Mouse (Mus musculus): ENCODE results near the gene Syngr3. TPM values are rescaled to one million over a fixed set of nuclear protein-coding genes. Genes with fewer than 3 reads are reported as not detected.
A peak's percentile ranks its signal among the peaks of the same experiment; 100 is the strongest.
"Not testable (repeated sequence)": the region's sequence is repeated elsewhere in the genome, so short reads cannot be mapped to it uniquely, and the experiment has no call there.

Syngr3 gene
- polyA plus RNA-seq, 1 experiment from 2014 or later: 6.0 TPM

DNA sequence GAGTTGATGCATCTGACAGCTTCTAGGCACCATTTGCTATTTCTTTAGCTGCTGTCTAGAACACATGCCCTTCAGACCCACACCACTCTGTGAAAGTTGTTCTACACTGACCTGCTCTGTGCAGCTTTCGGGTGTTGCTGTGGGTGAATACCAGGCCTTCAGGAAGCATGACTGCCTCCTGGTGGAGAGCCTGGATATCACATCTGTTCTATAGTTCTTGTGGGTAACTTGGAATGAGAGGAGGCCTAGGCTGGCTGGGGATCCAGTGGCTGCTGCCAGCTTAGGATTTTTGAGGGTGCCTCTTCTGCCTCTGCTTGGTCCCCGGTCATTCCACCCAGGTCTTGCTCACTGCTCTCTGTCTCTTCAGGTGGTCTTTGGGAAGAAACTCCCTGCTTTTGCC is 13.6 kb downstream of the Syngr3 start:
- Histone ChIP-seq H3K4me2 (replicated peaks; ENCODE audit: low read depth) (no peak overlapping the region), H3K4me3 (ENCODE audit: low read depth, low read length) (no peak overlapping the region), H3K9me3 (ENCODE audit: control insufficient read depth) (no peaks in the 10 kb centered on the region), H3K27me3 (replicated peaks; ENCODE audit: control insufficient read depth, insufficient read depth, low read length) (no peaks in the 10 kb centered on the region), H3K9ac (ENCODE audit: low read depth, low read length) (no peak overlapping the region), H3K36me3 (ENCODE audit: control insufficient read depth, insufficient read depth) (peaks cover 57% of the 10 kb centered on the region), H3K27ac (ENCODE audit: low read depth, low read length) (no peak overlapping the region), H3K4me1 (replicated peaks; ENCODE audit: control insufficient read depth, insufficient read depth, low read length) (peaks cover 8% of the 10 kb centered on the region; the same call in 1 of the 2 replicates)
- TF ChIP-seq CTCF (IDR thresholded peaks at IDR 0.05; ENCODE audit: low read depth): peak; percentile 90
- ATAC-seq: no peak; the same call in 1 of the 2 replicates
- WGBS: 58% methylated on average over 2 of the region's 2 CpGs

DNA sequence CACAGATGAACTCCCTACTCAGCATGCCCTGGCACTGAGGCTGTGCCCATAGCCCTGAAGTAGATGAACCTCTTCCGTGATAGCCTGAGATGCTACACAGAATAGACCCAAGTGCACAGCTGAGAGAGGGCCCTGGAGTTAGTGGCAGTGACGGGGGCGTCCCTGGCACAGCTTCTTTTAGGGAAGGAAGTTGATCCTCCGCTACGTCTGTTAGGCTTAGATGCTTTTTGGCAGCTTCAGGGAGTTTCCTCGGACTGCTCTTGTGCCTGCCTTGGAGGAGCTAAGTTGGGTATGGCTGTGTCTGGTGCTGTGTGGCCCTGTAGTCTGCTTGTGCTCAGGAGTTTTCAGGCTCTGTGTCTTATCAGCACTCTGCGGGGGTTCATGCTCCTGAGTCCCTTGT is 15.5 kb downstream of the Syngr3 start:
- no peak for TF ChIP-seq CTCF (IDR thresholded peaks at IDR 0.05; ENCODE audit: low read depth)
- H3K36me3 ChIP-seq (ENCODE audit: control insufficient read depth, insufficient read depth): peaks cover 38% of the 10 kb centered on the region
- no peak overlapping the region for H3K4me2 ChIP-seq (replicated peaks; ENCODE audit: low read depth)
- ATAC-seq: no peak
- H3K4me1 ChIP-seq (replicated peaks; ENCODE audit: control insufficient read depth, insufficient read depth, low read length): peaks cover 16% of the 10 kb centered on the region; the same call in 1 of the 2 replicates
- H3K4me3 ChIP-seq (ENCODE audit: low read depth, low read length): no peak overlapping the region
- H3K27me3 ChIP-seq (replicated peaks; ENCODE audit: control insufficient read depth, insufficient read depth, low read length): no peaks in the 10 kb centered on the region
- 85% methylated on average over 7 of the region's 7 CpGs for WGBS
- no peak overlapping the region for H3K9ac ChIP-seq (ENCODE audit: low read depth, low read length)
- H3K9me3 ChIP-seq (ENCODE audit: control insufficient read depth): no peaks in the 10 kb centered on the region
- H3K27ac ChIP-seq (ENCODE audit: low read depth, low read length): no peak overlapping the region

DNA sequence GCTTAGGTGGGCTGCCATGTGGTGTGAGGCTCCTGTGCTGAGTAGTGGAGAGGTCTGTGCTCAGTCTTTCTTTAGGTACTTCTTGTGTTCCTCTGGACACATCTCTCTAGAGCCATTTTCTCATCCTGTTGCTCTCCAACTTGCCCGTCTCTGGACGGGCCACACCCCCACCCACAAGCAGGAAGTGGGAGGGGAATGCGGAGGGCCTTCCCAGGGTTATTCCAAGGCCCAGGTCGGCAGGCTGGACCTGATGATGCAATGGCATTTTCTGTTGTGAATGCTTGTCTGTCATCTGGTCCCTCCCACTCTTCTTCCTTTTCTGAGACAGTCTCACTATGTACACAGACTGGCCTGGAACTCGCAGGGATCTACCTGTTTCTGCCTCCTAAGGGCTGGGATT is 17.6 kb downstream of the Syngr3 start:
- no peak overlapping the region for H3K9ac ChIP-seq (ENCODE audit: low read depth, low read length)
- H3K9me3 ChIP-seq (ENCODE audit: control insufficient read depth): no peaks in the 10 kb centered on the region
- WGBS: 11% methylated on average over 5 of the region's 5 CpGs
- no peaks in the 10 kb centered on the region for H3K27me3 ChIP-seq (replicated peaks; ENCODE audit: control insufficient read depth, insufficient read depth, low read length)
- H3K27ac ChIP-seq (ENCODE audit: low read depth, low read length): no peak overlapping the region; the same call in 1 of the 2 replicates
- ATAC-seq: peak; percentile 49
- TF ChIP-seq CTCF (IDR thresholded peaks at IDR 0.05; ENCODE audit: low read depth): no peak
- peak overlapping the region; percentile 3; the same call in 1 of the 2 replicates for H3K4me3 ChIP-seq (ENCODE audit: low read depth, low read length)
- peak overlapping the region; percentile 72 for H3K4me2 ChIP-seq (replicated peaks; ENCODE audit: low read depth)
- H3K36me3 ChIP-seq (ENCODE audit: control insufficient read depth, insufficient read depth): peaks cover 16% of the 10 kb centered on the region; the same call in 1 of the 2 replicates
- H3K4me1 ChIP-seq (replicated peaks; ENCODE audit: control insufficient read depth, insufficient read depth, low read length): peaks cover 16% of the 10 kb centered on the region

DNA sequence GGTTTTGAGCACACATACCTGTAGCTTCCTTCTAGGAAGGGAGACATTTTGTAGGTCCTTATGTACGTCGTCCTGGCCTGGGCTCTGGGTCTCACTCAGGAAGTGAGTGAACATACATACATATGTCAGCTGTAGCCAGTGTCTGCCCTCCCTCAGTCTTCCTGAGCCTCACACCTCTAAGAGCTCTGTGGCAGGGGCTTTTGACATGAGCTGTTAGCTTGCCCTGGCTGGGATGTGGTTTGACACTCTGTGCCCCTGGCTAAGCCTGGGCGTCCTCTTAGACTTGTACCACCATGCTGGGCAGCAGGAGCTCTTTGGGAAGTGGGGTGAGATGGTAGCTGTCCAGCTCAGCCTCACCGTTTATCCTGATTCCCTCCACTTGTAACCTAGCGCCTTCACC is 18.4 kb downstream of the Syngr3 start:
- H3K27ac ChIP-seq (ENCODE audit: low read depth, low read length): no peak overlapping the region

DNA sequence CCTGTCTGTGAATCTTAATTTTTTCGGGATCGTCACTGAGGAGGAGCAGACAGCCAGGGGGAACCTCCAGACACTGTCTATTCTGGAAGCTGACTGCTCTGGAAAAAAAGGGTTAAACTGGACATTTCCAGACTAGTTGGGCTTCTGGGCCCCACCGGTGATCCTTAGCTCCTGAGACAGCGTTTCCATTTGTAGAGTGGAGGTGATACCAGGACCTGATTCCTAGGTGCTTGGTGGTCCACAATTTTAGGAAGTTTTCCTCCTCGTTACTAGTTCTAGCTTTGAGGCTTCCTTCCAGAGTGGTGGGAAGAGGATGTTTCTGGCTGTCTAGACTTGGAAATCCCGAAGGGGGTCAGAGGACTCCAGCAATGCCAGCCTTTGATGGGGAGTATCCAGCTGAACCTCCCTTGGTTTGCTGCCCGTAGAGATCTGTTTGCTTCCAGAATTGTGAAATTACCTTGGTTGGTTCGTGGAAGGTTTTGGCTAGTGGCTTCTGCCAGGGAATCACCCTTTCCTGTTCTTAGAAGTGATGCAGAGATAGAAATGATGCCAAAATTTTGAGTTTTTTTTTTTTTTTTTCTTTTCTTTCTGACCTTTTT is 19.4 kb downstream of the Syngr3 start:
- H3K27ac ChIP-seq (ENCODE audit: low read depth, low read length): peak overlapping the region; percentile 85; the same call in 1 of the 2 replicates
- 6% methylated on average over 8 of the region's 8 CpGs for WGBS
- peak overlapping the region; percentile 93 for H3K9ac ChIP-seq (ENCODE audit: low read depth, low read length)
- no peak for TF ChIP-seq CTCF (IDR thresholded peaks at IDR 0.05; ENCODE audit: low read depth)
- H3K4me1 ChIP-seq (replicated peaks; ENCODE audit: control insufficient read depth, insufficient read depth, low read length): peaks cover 16% of the 10 kb centered on the region
- no peak for ATAC-seq
- H3K4me2 ChIP-seq (replicated peaks; ENCODE audit: low read depth): peak overlapping the region; percentile 72
- H3K9me3 ChIP-seq (ENCODE audit: control insufficient read depth): no peaks in the 10 kb centered on the region
- no peaks in the 10 kb centered on the region for H3K27me3 ChIP-seq (replicated peaks; ENCODE audit: control insufficient read depth, insufficient read depth, low read length)
- H3K36me3 ChIP-seq (ENCODE audit: control insufficient read depth, insufficient read depth): peaks cover 5% of the 10 kb centered on the region; the same call in 1 of the 2 replicates
- peak overlapping the region; percentile 90 for H3K4me3 ChIP-seq (ENCODE audit: low read depth, low read length)

More for the DNA sequence above, 18.4 kb downstream of the Syngr3 start:
- H3K27me3 ChIP-seq (replicated peaks; ENCODE audit: control insufficient read depth, insufficient read depth, low read length): no peaks in the 10 kb centered on the region
- ATAC-seq: no peak
- peaks cover 8% of the 10 kb centered on the region; the same call in 1 of the 2 replicates for H3K36me3 ChIP-seq (ENCODE audit: control insufficient read depth, insufficient read depth)
- no peak overlapping the region for H3K9ac ChIP-seq (ENCODE audit: low read depth, low read length)
- 58% methylated on average over 5 of the region's 5 CpGs for WGBS
- H3K4me1 ChIP-seq (replicated peaks; ENCODE audit: control insufficient read depth, insufficient read depth, low read length): peaks cover 16% of the 10 kb centered on the region
- no peak overlapping the region for H3K4me3 ChIP-seq (ENCODE audit: low read depth, low read length)
- no peak for TF ChIP-seq CTCF (IDR thresholded peaks at IDR 0.05; ENCODE audit: low read depth)
- no peaks in the 10 kb centered on the region for H3K9me3 ChIP-seq (ENCODE audit: control insufficient read depth)
- H3K4me2 ChIP-seq (replicated peaks; ENCODE audit: low read depth): peak overlapping the region; percentile 72

DNA sequence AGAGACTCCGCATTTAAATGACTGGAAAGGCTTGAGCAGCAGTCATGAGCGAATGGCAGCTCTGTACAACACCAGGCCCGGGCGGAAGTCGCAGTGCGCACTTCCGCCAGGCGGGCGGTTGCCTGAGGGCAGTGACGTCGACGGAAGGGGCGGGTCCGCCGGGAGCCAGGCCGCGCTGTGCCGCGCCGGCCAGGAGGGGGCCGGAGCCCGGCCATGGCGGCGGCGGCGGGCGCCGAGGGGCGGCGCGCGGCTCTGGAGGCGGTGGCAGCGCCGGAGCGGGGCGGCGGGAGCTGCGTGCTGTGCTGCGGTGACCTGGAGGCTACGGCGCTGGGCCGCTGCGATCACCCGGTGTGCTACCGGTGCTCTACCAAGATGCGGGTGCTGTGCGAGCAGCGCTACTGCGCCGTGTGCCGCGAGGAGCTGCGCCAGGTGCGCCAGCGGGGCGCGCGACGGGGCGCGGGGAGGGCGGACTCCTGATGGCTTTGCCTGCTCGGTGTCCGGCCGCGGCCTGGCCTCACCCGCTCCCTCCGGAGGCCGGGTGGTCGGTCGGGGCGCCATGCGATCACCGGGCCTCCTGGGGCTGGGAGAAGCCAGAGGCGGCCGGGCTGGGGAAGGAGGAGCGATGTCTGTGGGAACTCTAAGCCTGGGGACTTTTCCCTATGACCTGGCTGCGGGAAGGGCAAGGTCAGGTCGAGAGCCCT is 20.1 kb downstream of the Syngr3 start, which contains the start of gene Zfp598:
Gene Zfp598 (plus strand): TSS at position 143 of the 701 bp plus-strand sequence.
- Histone ChIP-seq H3K27ac (ENCODE audit: low read depth, low read length) (peak within 1 kb of the TSS; percentile 85), H3K27me3 (replicated peaks; ENCODE audit: control insufficient read depth, insufficient read depth, low read length) (no peaks in the 10 kb centered on the region), H3K4me3 (ENCODE audit: low read depth, low read length) (peak within 1 kb of the TSS; percentile 90), H3K9ac (ENCODE audit: low read depth, low read length) (peak within 1 kb of the TSS; percentile 93), H3K36me3 (ENCODE audit: control insufficient read depth, insufficient read depth) (peaks cover 5% of the 10 kb centered on the region; the same call in 1 of the 2 replicates), H3K9me3 (ENCODE audit: control insufficient read depth) (no peaks in the 10 kb centered on the region), H3K4me2 (replicated peaks; ENCODE audit: low read depth) (peak within 1 kb of the TSS; percentile 72), H3K4me1 (replicated peaks; ENCODE audit: control insufficient read depth, insufficient read depth, low read length) (peaks cover 16% of the 10 kb centered on the region)
- ATAC-seq: peak; percentile 95
- TF ChIP-seq CTCF (IDR thresholded peaks at IDR 0.05; ENCODE audit: low read depth): peak; percentile 51
- WGBS: under 1% methylated on average over 76 of the region's 80 CpGs

DNA sequence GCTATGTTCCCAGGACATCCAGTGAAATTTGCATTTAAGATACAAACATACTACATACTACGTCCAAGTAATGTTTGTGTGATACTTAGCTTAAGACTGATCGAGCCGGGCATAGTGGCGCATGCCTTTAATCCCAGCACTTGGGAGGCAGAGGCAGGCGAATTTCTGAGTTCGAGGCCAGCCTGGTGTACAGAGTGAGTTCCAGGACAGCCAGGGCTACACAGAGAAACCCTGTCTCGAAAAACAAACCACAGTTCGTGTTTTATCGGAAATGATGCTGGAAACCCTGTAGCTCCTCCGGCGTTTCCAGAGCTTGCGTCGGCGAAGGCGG is 20.6 kb downstream of the Syngr3 start:
- not testable (repeated sequence) for H3K9me3 ChIP-seq (ENCODE audit: control insufficient read depth); H3K36me3 ChIP-seq (ENCODE audit: control insufficient read depth, insufficient read depth); H3K27me3 ChIP-seq (replicated peaks; ENCODE audit: control insufficient read depth, insufficient read depth, low read length)
- Histone ChIP-seq H3K9ac (ENCODE audit: low read depth, low read length) (0 out of 2 replicates have a peak overlapping the region, but pooled peaks have one; percentile 93), H3K4me2 (replicated peaks; ENCODE audit: low read depth) (peak overlapping the region; percentile 72), H3K27ac (ENCODE audit: low read depth, low read length) (peak overlapping the region; percentile 85), H3K4me3 (ENCODE audit: low read depth, low read length) (peak overlapping the region; percentile 90), H3K4me1 (replicated peaks; ENCODE audit: control insufficient read depth, insufficient read depth, low read length) (peaks cover 16% of the 10 kb centered on the region)
- peak; percentile 2 for ATAC-seq
- 11% methylated on average over 15 of the region's 15 CpGs for WGBS

Measured in intestine, postnatal 0 days (tissue).